Mouse (Mus musculus): ENCODE results near the gene Actl11. TPM values are rescaled to one million over a fixed set of nuclear protein-coding genes. Genes with fewer than 3 reads are reported as not detected.

Gene Actl11
- polyA plus RNA-seq, 1 experiment from 2014 or later, result not detected

GRCm38 (mm10) chr9:107914764-107915420 lies 13.4 kb upstream of the Actl11 start:
- Histone ChIP-seq H3K27me3 (ENCODE audit: control insufficient read depth, insufficient read depth, low read length) (no peaks in the 10 kb centered on the region), H3K27ac (replicated peaks) (no peak overlapping the region), H3K9me3 (ENCODE audit: control insufficient read depth, low read length) (no peaks in the 10 kb centered on the region), H3K36me3 (ENCODE audit: control insufficient read depth, insufficient read depth, low read length) (peaks cover 43% of the 10 kb centered on the region), H3K4me2 (replicated peaks; ENCODE audit: low read depth) (no peak overlapping the region), H3K4me1 (replicated peaks; ENCODE audit: control insufficient read depth, insufficient read depth) (no peaks in the 10 kb centered on the region; the same call in 1 of the 2 replicates), H3K9ac (ENCODE audit: low read length) (no peak overlapping the region), H3K4me3 (ENCODE audit: low read depth, low read length) (no peak overlapping the region)
- ATAC-seq (ENCODE audit: low FRiP score, low TSS enrichment), result no peak
- TF ChIP-seq CTCF (IDR thresholded peaks at IDR 0.05; ENCODE audit: low read depth), result no peak
- TF ChIP-seq EP300 (optimal IDR thresholded peaks at IDR 0.05), result no peak
- WGBS, result 78% methylated on average over 16 of the region's 16 CpGs
- no peak for DNase-seq (ENCODE audit: low spot score)

- H3K9ac ChIP-seq (ENCODE audit: low read length), result no peak overlapping the region
- no peaks in the 10 kb centered on the region for H3K27me3 ChIP-seq (ENCODE audit: control insufficient read depth, insufficient read depth, low read length)
- WGBS, result 41% methylated on average over 13 of the region's 13 CpGs
- peaks cover 34% of the 10 kb centered on the region for H3K36me3 ChIP-seq (ENCODE audit: control insufficient read depth, insufficient read depth, low read length)
- no peaks in the 10 kb centered on the region for H3K9me3 ChIP-seq (ENCODE audit: control insufficient read depth, low read length)
- ATAC-seq (ENCODE audit: low FRiP score, low TSS enrichment), result no peak
- DNase-seq (ENCODE audit: low spot score), result no peak
- H3K4me3 ChIP-seq (ENCODE audit: low read depth, low read length), result no peak overlapping the region
- TF ChIP-seq CTCF (IDR thresholded peaks at IDR 0.05; ENCODE audit: low read depth) (no peak), EP300 (optimal IDR thresholded peaks at IDR 0.05) (no peak)
- H3K27ac ChIP-seq (replicated peaks), result no peak overlapping the region
- H3K4me1 ChIP-seq (replicated peaks; ENCODE audit: control insufficient read depth, insufficient read depth), result no peaks in the 10 kb centered on the region
- no peak overlapping the region for H3K4me2 ChIP-seq (replicated peaks; ENCODE audit: low read depth)
Observed at GRCm38 (mm10) chr9:107917895-107918608, 10.2 kb upstream of the Actl11 start.

- DNase-seq (ENCODE audit: low spot score), result no peak
- Histone ChIP-seq H3K36me3 (ENCODE audit: control insufficient read depth, insufficient read depth, low read length) (peaks cover 29% of the 10 kb centered on the region), H3K27me3 (ENCODE audit: control insufficient read depth, insufficient read depth, low read length) (no peaks in the 10 kb centered on the region), H3K9me3 (ENCODE audit: control insufficient read depth, low read length) (no peaks in the 10 kb centered on the region), H3K4me1 (replicated peaks; ENCODE audit: control insufficient read depth, insufficient read depth) (no peaks in the 10 kb centered on the region), H3K4me2 (replicated peaks; ENCODE audit: low read depth) (no peak overlapping the region), H3K9ac (ENCODE audit: low read length) (no peak overlapping the region), H3K4me3 (ENCODE audit: low read depth, low read length) (no peak overlapping the region), H3K27ac (replicated peaks) (no peak overlapping the region)
- whole genome bisulfite sequencing, result 88% methylated on average over 6 of the region's 6 CpGs
- no peak for ATAC-seq (ENCODE audit: low FRiP score, low TSS enrichment)
- TF ChIP-seq CTCF (IDR thresholded peaks at IDR 0.05; ENCODE audit: low read depth) (no peak), EP300 (optimal IDR thresholded peaks at IDR 0.05) (no peak)
Observed at GRCm38 (mm10) chr9:107918884-107919283, 9.4 kb upstream of the Actl11 start.

- H3K4me1 ChIP-seq (replicated peaks; ENCODE audit: control insufficient read depth, insufficient read depth), result no peaks in the 10 kb centered on the region
- ATAC-seq (ENCODE audit: low FRiP score, low TSS enrichment) (no peak), DNase-seq (ENCODE audit: low spot score) (no peak)
- no peaks in the 10 kb centered on the region for H3K9me3 ChIP-seq (ENCODE audit: control insufficient read depth, low read length)
- no peaks in the 10 kb centered on the region for H3K27me3 ChIP-seq (ENCODE audit: control insufficient read depth, insufficient read depth, low read length)
- TF ChIP-seq EP300 (optimal IDR thresholded peaks at IDR 0.05) (no peak), CTCF (IDR thresholded peaks at IDR 0.05; ENCODE audit: low read depth) (no peak)
- H3K27ac ChIP-seq (replicated peaks), result no peak overlapping the region
- H3K4me3 ChIP-seq (ENCODE audit: low read depth, low read length), result no peak overlapping the region
- no peak overlapping the region for H3K4me2 ChIP-seq (replicated peaks; ENCODE audit: low read depth)
- H3K36me3 ChIP-seq (ENCODE audit: control insufficient read depth, insufficient read depth, low read length), result peaks cover 25% of the 10 kb centered on the region
- 87% methylated on average over 5 of the region's 5 CpGs for WGBS
- H3K9ac ChIP-seq (ENCODE audit: low read length), result no peak overlapping the region
Observed at GRCm38 (mm10) chr9:107919441-107919840, 8.8 kb upstream of the Actl11 start.

- Histone ChIP-seq H3K9me3 (ENCODE audit: control insufficient read depth, low read length) (no peaks in the 10 kb centered on the region), H3K27me3 (ENCODE audit: control insufficient read depth, insufficient read depth, low read length) (no peaks in the 10 kb centered on the region), H3K36me3 (ENCODE audit: control insufficient read depth, insufficient read depth, low read length) (peaks cover 13% of the 10 kb centered on the region; the same call in 1 of the 2 replicates), H3K27ac (replicated peaks) (no peak overlapping the region), H3K4me1 (replicated peaks; ENCODE audit: control insufficient read depth, insufficient read depth) (no peaks in the 10 kb centered on the region), H3K4me3 (ENCODE audit: low read depth, low read length) (no peak overlapping the region), H3K4me2 (replicated peaks; ENCODE audit: low read depth) (no peak overlapping the region), H3K9ac (ENCODE audit: low read length) (no peak overlapping the region)
- ATAC-seq (ENCODE audit: low FRiP score, low TSS enrichment), result peak; percentile 73
- 40% methylated on average over 7 of the region's 7 CpGs for WGBS
- peak; percentile 83 for DNase-seq (ENCODE audit: low spot score)
- TF ChIP-seq EP300 (optimal IDR thresholded peaks at IDR 0.05) (no peak), CTCF (IDR thresholded peaks at IDR 0.05; ENCODE audit: low read depth) (peak; percentile 77)
Observed at GRCm38 (mm10) chr9:107923021-107923420, 5.2 kb upstream of the Actl11 start.

GRCm38 (mm10) chr9:107923956-107924355 lies 4.3 kb upstream of the Actl11 start:
- no peak overlapping the region for H3K27ac ChIP-seq (replicated peaks)
- H3K36me3 ChIP-seq (ENCODE audit: control insufficient read depth, insufficient read depth, low read length), result peaks cover 8% of the 10 kb centered on the region; the same call in 1 of the 2 replicates
- H3K4me3 ChIP-seq (ENCODE audit: low read depth, low read length), result no peak overlapping the region
- no peak for ATAC-seq (ENCODE audit: low FRiP score, low TSS enrichment)
- H3K9me3 ChIP-seq (ENCODE audit: control insufficient read depth, low read length), result no peaks in the 10 kb centered on the region
- 0 out of 2 replicates have a peak overlapping the region, but pooled peaks have one; percentile 18 for H3K9ac ChIP-seq (ENCODE audit: low read length)
- no peak; the same call in 1 of the 2 replicates for TF ChIP-seq CTCF (IDR thresholded peaks at IDR 0.05; ENCODE audit: low read depth)
- TF ChIP-seq EP300 (optimal IDR thresholded peaks at IDR 0.05), result no peak
- H3K4me1 ChIP-seq (replicated peaks; ENCODE audit: control insufficient read depth, insufficient read depth), result no peaks in the 10 kb centered on the region
- WGBS, result 30% methylated on average over 6 of the region's 6 CpGs
- no peaks in the 10 kb centered on the region for H3K27me3 ChIP-seq (ENCODE audit: control insufficient read depth, insufficient read depth, low read length)
- H3K4me2 ChIP-seq (replicated peaks; ENCODE audit: low read depth), result no peak overlapping the region
- DNase-seq (ENCODE audit: low spot score), result no peak
